Mouse (Mus musculus) left cerebral cortex, postnatal 14 days (tissue): ENCODE data around the gene Kdelr2. TPM values are rescaled to one million over a fixed set of nuclear protein-coding genes. Genes with fewer than 3 reads are reported as not detected.

ENCODE experiments used
- DNase-seq, 2 experiments: peaks; one replicate each; pipeline ENCODE4 v3.0.0; 2021 to 2022; ENCODE audit warnings: low spot score in 2 of 2, mixed read lengths in 1 of 2
- intact Hi-C: fragments of 180-260 bp; cut with DNase I; formaldehyde crosslinking; loops from one replicate; pipeline ENCODE4 v1.15.1; 2025
- long read RNA-seq, 2 experiments: library from polyadenylated mRNA; stranded (forward); transcript quantifications; one replicate each; pipeline ENCODE4 v2.0.0; 2021
- total RNA-seq, 2 experiments: library from RNA; stranded (reverse); gene quantifications; 2 replicates each; pipeline ENCODE4 v1.2.3; 2021

Gene Kdelr2
- total RNA-seq, result 10 to 100 TPM; 41.3 to 43.4 TPM
- long read RNA-seq, experiment 1, transcript Kdelr2-201 (5 exons, 1,829 nt), result major isoform, 15 of 17 reads
- long read RNA-seq, experiment 1, partial matches to known transcripts, result 0 of 17 reads
- long read RNA-seq, experiment 1, other reads (novel, unspliced or antisense), result 2 of 17 reads
- long read RNA-seq, experiment 2, transcript Kdelr2-201 (5 exons, 1,829 nt), result major isoform, 16 of 18 reads
- long read RNA-seq, experiment 2, partial matches to known transcripts, result 2 of 18 reads
- long read RNA-seq, experiment 2, other reads (novel, unspliced or antisense), result 0 of 18 reads

- intact Hi-C loops, result loop anchor here (5.0 kb wide), 1 partner anchor 59 kb away; the partner anchor contains the start of gene Daglb
- peak; percentile 86 to 92 for DNase-seq
Observed at GRCm38 (mm10) chr5:143403221-143404147, at the start of gene Kdelr2. Gene Kdelr2 (plus strand): TSS chr5:143403838.

- intact Hi-C loops, result no loop called here
- DNase-seq, result no peak
Observed at GRCm38 (mm10) chr5:143356017-143356416, 47.6 kb upstream of the Kdelr2 start.

DNA sequence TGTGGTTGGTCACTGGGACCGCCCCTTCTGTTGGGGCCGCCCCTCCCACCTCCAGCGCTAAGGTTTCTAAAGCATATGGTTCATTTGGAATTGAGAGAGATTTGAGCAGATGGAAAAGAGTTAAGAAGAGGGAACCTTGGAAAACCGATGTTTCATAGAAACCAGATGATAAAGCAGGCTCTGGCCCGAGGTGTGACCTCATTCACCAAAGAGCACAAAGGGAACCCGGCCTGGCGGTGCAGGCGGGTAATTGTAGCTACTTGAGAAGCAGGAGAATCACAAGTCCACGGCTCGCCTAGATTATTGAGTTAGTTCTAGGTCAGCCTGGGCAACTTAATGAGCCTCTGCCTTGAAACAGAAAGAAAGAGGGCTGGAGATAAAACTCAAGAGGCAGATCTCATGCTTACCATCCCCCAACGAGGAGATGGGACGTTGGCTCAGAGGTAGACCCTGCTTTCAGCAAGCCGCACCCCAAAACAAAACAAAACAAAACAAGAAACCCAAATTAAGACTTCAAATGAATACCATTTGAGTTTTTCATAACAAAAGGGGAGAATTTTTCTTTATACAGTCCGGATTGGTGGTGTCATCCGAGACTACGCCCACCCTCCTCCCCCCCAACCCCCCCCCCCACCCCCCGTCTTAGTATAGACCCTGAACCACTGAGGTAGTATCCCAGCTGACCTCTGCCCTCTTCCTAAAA is 46.8 kb upstream of the Kdelr2 start, which contains the start of gene Grid2ip:
TSS of gene Grid2ip (plus strand) at position 653 of the 703 bp plus-strand sequence.
- intact Hi-C loops, result no loop called here
- no peak for DNase-seq

DNA sequence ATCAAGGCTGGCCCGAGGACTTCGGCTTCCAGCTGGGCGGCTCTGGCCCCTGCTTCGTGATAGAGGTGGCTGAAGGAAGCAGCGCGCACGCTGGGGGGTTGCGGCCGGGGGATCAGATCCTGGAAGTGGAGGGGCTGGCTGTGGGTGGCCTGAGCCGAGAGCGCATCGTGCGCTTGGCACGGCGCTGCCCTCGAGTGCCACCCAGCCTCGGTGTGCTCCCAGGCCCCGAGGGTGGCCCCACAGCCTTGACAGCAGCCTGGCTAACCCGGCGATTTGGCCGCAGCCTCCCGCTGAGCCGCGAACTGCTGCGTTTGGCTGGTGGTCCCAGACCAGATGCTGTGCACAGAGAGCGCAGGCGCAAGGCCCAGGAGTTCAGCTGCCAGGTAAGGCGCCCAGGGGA is 46.1 kb upstream of the Kdelr2 start:
- no peak for DNase-seq
- intact Hi-C loops, result no loop called here

- no peak for DNase-seq
- intact Hi-C loops, result no loop called here
Observed at GRCm38 (mm10) chr5:143359263-143359662, 44.4 kb upstream of the Kdelr2 start.

DNA sequence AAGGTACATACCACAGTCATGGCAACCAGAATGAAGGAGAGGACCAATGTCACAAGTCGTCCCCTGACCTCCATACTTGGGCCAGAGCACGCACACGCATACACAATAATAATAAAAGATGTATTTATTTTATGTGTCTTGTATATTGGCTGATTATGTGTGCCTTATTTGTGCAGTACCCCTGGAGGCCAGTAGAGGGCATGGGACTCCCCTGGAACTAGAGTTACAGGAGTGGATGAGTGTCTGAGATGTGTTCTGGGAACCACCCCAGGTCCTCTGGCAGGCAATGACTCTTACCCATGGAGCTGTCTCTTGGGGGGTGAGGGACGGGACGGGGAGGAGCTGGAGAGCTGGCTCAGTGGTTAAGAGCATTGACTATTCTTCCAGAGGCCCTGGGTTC is 43.6 kb upstream of the Kdelr2 start:
- DNase-seq, result no peak
- intact Hi-C loops, result no loop called here

GRCm38 (mm10) chr5:143361428-143361827 is 42.2 kb upstream of the Kdelr2 start:
- DNase-seq, result no peak
- intact Hi-C loops, result no loop called here

GRCm38 (mm10) chr5:143363678-143364615 is 39.7 kb upstream of the Kdelr2 start:
- DNase-seq, result no peak
- intact Hi-C loops, result no loop called here

DNA sequence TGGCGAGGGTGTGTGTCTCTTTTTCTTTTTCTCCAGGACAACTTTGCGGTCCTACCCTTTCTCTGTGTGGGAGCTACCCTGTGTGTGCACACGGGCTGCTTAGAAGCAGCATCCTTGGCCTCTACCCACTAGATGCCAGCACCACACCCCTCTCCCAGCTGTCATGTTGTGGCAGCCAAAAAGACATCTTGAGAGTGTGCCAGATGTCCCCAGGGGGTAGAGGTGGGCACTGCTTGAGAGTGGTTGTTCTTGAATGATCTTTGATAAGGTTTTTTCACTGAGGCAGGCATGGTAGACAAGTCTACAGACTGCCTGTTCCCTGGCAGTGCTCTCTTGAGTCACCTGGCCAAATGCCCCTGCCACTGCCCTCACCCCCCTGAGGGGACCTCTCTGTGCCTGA is 35.7 kb upstream of the Kdelr2 start:
- intact Hi-C loops, result no loop called here
- DNase-seq, result no peak

GRCm38 (mm10) chr5:143369611-143370255 is 33.9 kb upstream of the Kdelr2 start:
- intact Hi-C loops, result loop anchor here (5.0 kb wide), 1 partner anchor 37 kb away; no protein-coding TSS in a partner anchor
- no peak for DNase-seq

GRCm38 (mm10) chr5:143370416-143371145 is 33.1 kb upstream of the Kdelr2 start:
- intact Hi-C loops, result loop anchor here (5.0 kb wide), 1 partner anchor 38 kb away; no protein-coding TSS in a partner anchor
- no peak for DNase-seq

GRCm38 (mm10) chr5:143371146-143371510 is 32.5 kb upstream of the Kdelr2 start:
- DNase-seq, result no peak
- intact Hi-C loops, result loop anchor here (5.0 kb wide), 1 partner anchor 39 kb away; no protein-coding TSS in a partner anchor

DNA sequence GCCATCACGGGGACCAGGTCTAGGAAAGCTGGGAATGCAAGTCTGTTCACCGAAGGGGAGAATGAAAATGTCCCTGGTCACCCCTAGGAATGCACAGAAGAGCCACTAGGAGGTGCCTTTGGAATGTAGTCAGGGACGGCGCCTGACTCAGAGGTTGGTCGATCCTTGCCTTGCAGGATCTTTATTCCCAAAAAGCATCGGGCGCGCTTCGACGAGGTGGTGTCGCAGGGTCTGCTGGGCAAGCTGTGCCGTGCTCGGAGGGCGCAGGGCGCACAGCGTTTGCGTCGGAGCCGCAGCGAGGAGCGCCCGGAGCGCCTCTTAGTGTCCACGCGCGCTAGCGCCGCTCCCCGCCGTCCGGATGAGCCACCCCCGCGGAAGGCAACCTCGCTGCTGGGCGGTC is 30.8 kb upstream of the Kdelr2 start:
- intact Hi-C loops, result loop anchor here (5.0 kb wide), 1 partner anchor 41 kb away; no protein-coding TSS in a partner anchor
- peak; percentile 15 to 37 for DNase-seq

GRCm38 (mm10) chr5:143375242-143375641 is 28.4 kb upstream of the Kdelr2 start:
- DNase-seq, result peak; percentile 49 to 63
- intact Hi-C loops, result no loop called here

DNA sequence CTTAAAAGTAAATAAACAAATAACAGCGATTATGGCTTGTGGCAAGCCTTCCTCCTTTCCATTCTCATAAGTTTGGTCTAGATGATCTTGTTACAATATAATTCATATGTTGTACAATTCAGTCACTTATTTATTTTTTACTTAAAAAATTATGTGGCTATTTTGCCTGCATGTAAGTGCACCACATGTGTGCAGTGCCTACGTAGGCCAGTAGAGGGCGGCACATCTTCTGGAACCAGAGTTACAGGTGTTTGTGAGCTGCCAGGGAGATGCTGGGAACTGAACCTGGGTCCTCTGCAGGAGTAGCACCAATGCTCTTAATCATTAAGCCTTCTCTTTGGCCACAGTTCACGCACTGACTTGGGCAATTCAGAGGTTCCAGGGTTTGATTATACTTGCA is 27.5 kb upstream of the Kdelr2 start:
- intact Hi-C loops, result no loop called here
- DNase-seq, result no peak

- no peak for DNase-seq
- intact Hi-C loops, result no loop called here
Observed at GRCm38 (mm10) chr5:143386797-143387621, 16.6 kb upstream of the Kdelr2 start.

DNA sequence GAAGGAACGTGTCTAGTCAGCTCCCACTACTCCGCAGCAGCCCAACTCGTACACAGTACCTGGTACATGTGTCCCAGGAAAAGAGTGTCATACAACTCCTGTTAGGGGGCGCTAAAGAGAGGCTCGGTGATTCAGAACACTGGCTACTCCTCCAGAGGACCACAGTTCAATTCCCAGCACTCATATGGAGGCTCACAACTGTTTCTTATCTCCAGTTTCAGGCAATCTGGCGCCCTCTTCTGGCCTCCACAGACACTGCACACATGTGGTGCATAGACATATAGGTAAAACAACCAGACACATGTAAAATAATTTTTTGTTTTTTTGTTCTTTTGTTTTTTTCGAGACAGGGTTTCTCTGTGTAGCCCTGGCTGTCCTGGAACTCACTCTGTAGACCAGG is 9.5 kb upstream of the Kdelr2 start:
- intact Hi-C loops, result no loop called here
- no peak for DNase-seq
